Mouse (Mus musculus) kidney, embryonic 14.5 days (tissue): ENCODE data around the gene Sp100. TPM values are rescaled to one million over a fixed set of nuclear protein-coding genes. Genes with fewer than 3 reads are reported as not detected.
"Not testable (repeated sequence)": the region's sequence is repeated elsewhere in the genome, so short reads cannot be mapped to it uniquely, and the experiment has no call there.

Experiments used
- ATAC-seq: fragments of 200-750 bp; cut with Nextera tagmentation; 2 replicates; pipeline ENCODE4 v1.8.0; 2017; ENCODE audit warnings: moderate number of reproducible peaks, mild to moderate bottlenecking, moderate TSS enrichment, moderate library complexity; ENCODE audit not compliant: low FRiP score, low TSS enrichment
- H3K27ac ChIP-seq: fragments of 300-500 bp; sonication (generic); 2 replicates; pipeline ENCODE4 v1.5.1; 2014; ENCODE audit warnings: low read depth, mild to moderate bottlenecking, low read length, moderate library complexity, mixed read lengths
- H3K27me3 ChIP-seq: fragments of 300-500 bp; sonication (generic); 2 replicates; pipeline ENCODE4 v1.6.1; 2014; ENCODE audit warnings: mild to moderate bottlenecking, low read length; ENCODE audit not compliant: control insufficient read depth, insufficient read depth
- H3K36me3 ChIP-seq: fragments of 300-500 bp; sonication (generic); 2 replicates; pipeline ENCODE4 v1.6.1; 2014; ENCODE audit warnings: low read length, mixed read lengths; ENCODE audit not compliant: control insufficient read depth, insufficient read depth
- H3K4me1 ChIP-seq: fragments of 300-500 bp; sonication (generic); 2 replicates; pipeline ENCODE4 v1.6.1; 2014; ENCODE audit warnings: low read length, mixed read lengths; ENCODE audit not compliant: control insufficient read depth, insufficient read depth
- H3K4me2 ChIP-seq: fragments of 300-500 bp; sonication (generic); replicated peaks from 2 replicates; pipeline ENCODE4 v1.6.1; 2014; ENCODE audit warnings: low read depth, mild to moderate bottlenecking, low read length
- H3K4me3 ChIP-seq: fragments of 300-500 bp; sonication (generic); 2 replicates; pipeline ENCODE4 v1.5.1; 2014; ENCODE audit warnings: mild to moderate bottlenecking, low read length
- H3K9ac ChIP-seq: fragments of 300-500 bp; sonication (generic); 2 replicates; pipeline ENCODE4 v1.6.1; 2014; ENCODE audit warnings: low read depth, mild to moderate bottlenecking, low read length, moderate library complexity
- H3K9me3 ChIP-seq: fragments of 300-500 bp; sonication (generic); 2 replicates; pipeline ENCODE4 v1.6.1; 2016; ENCODE audit warnings: low read length; ENCODE audit not compliant: control insufficient read depth
- WGBS: fragments of 180-500 bp; shearing (Covaris S2); extraction: QIAGEN DNeasy Blood & Tissue Kit; methylation state at CpG from one replicate; pipeline ENCODE4 v1.1.7; 2014; 5-methylcytosine and 5-hydroxymethylcytosine counted together
- polyA plus RNA-seq: library from polyadenylated mRNA; unstranded; fragments of >200 nt; fragmentation: Nextera tagmentation; extraction: Ambion mirVana; gene quantifications from 2 replicates; pipeline ENCODE4 v1.2.1, GENCODE M21; 2014

Sp100 gene
- polyA plus RNA-seq, 1 experiment from 2014 or later, result 1.3 TPM

DNA sequence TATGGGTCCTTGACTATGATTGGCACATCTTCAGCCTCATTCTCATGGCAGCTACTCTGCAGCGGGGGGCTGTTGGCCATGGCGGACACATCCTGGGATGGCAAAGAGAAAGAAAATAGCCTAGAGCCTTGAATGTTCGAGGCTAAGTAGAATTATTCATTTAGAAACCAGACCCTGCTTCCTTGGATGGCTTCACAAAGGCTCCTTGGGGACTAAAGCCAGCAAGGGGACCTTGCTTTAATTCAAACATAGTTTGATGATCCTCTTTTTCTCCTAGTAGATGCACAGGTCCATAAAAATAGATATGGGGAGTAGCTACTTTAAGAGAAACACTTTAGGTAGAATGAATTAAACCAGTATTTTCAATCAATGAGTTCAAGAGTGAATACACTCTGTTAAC, 12.9 kb upstream of the Sp100 start:
- not testable (repeated sequence) for H3K9me3 ChIP-seq, H3K36me3 ChIP-seq, H3K4me2 ChIP-seq, H3K4me3 ChIP-seq, ATAC-seq, H3K27me3 ChIP-seq, H3K9ac ChIP-seq, H3K4me1 ChIP-seq, H3K27ac ChIP-seq
- 65% methylated on average over 3 of the region's 3 CpGs for WGBS

DNA sequence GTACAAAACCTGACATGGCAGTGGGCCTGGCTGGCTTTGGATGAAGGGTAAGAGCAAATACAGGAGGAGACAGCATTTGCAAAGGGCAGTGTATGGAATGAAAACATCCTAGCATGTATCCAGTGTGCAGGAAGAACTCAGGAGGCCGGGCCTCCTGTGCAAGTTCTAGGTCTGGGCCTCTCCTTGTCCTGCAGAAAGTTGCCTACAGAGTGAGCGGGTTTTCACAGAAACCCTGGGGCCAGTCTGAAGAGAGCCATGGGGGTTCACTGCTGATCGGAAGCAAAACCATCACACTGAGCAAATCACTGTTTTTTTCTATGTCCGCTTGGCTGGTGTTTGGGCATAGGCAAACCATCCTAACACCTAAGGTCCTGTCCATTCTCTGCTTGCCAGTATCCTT, 11.6 kb upstream of the Sp100 start:
- H3K4me3 ChIP-seq, H3K4me1 ChIP-seq, H3K36me3 ChIP-seq, H3K27ac ChIP-seq, ATAC-seq, H3K4me2 ChIP-seq, H3K9me3 ChIP-seq, H3K27me3 ChIP-seq, H3K9ac ChIP-seq: not testable (repeated sequence)
- 84% methylated on average over 4 of the region's 4 CpGs for WGBS

DNA sequence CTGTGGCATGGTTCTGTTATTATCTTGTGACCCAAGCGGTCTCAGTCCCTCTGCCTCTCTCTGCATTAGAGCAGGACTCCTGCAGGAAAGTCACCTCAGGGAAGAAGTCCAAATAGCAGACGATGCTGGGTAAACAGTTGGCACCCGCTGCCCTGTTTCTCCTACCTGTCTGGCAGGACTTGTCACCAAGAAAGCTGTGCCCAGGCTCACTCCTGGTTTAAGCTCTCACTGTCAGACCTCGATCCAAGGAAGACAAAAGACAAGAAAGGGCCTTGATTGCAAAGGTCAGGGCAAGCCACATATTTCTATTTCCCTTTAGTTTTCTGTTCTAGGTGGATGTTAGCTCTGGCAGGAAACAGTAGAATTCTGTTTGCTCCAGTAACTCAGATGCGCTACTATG, 736 bp downstream of the Sp100 start:
- not testable (repeated sequence) for H3K4me2 ChIP-seq, H3K4me1 ChIP-seq, H3K9me3 ChIP-seq, ATAC-seq, H3K9ac ChIP-seq, H3K27me3 ChIP-seq, H3K4me3 ChIP-seq, H3K36me3 ChIP-seq, H3K27ac ChIP-seq
- WGBS, result 76% methylated on average over 3 of the region's 5 CpGs

GRCm38 (mm10) chr1:85651770-85652275, 2.0 kb downstream of the Sp100 start:
- WGBS, result 86% methylated on average over 13 of the region's 13 CpGs
- H3K27ac ChIP-seq, H3K36me3 ChIP-seq, H3K4me1 ChIP-seq, ATAC-seq, H3K27me3 ChIP-seq, H3K9me3 ChIP-seq, H3K4me3 ChIP-seq, H3K9ac ChIP-seq, H3K4me2 ChIP-seq: not testable (repeated sequence)

GRCm38 (mm10) chr1:85657211-85657610, 7.4 kb downstream of the Sp100 start:
- 79% methylated on average over 2 of the region's 2 CpGs for WGBS
- H3K9ac ChIP-seq, H3K4me1 ChIP-seq, H3K4me3 ChIP-seq, H3K27ac ChIP-seq, H3K9me3 ChIP-seq, H3K36me3 ChIP-seq, H3K27me3 ChIP-seq, ATAC-seq, H3K4me2 ChIP-seq: not testable (repeated sequence)

- H3K9ac ChIP-seq, result no peak overlapping the region
- no peaks in the 10 kb centered on the region for H3K9me3 ChIP-seq
- H3K4me1 ChIP-seq, result no peaks in the 10 kb centered on the region
- no peak for ATAC-seq
- H3K27me3 ChIP-seq, result no peaks in the 10 kb centered on the region
- H3K4me2 ChIP-seq, result no peak overlapping the region
- no peaks in the 10 kb centered on the region for H3K36me3 ChIP-seq
- no peak overlapping the region for H3K4me3 ChIP-seq
- H3K27ac ChIP-seq, result no peak overlapping the region
Observed at GRCm38 (mm10) chr1:85664266-85664665, 14.5 kb downstream of the Sp100 start.

DNA sequence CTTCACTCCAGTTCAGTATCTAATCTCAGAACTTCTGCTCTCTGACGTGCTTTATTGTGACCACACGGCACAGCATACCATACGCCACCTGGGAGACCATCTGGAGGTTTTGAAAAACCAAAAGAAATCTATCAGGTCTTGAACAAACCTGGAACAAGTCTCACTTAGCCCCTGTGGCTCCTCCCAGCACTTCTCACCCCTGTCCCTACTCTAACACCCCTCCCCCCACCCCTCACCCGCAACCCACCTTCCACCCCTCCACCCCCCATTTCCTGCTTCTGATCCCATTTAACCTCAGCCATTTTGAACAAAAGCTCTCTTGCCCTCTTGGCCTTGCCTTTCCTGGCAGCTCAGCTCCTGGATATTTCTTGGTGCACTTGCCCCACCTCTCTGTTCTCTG, 30.4 kb downstream of the Sp100 start:
- 56% methylated on average over 4 of the region's 4 CpGs for WGBS
- no peak overlapping the region for H3K4me2 ChIP-seq
- no peak for ATAC-seq
- no peaks in the 10 kb centered on the region for H3K27me3 ChIP-seq
- no peak overlapping the region for H3K27ac ChIP-seq
- H3K4me3 ChIP-seq, result no peak overlapping the region
- no peaks in the 10 kb centered on the region for H3K9me3 ChIP-seq
- no peaks in the 10 kb centered on the region for H3K36me3 ChIP-seq
- H3K9ac ChIP-seq, result no peak overlapping the region
- no peaks in the 10 kb centered on the region for H3K4me1 ChIP-seq

GRCm38 (mm10) chr1:85686666-85687065, 36.9 kb downstream of the Sp100 start:
- H3K27me3 ChIP-seq, result no peaks in the 10 kb centered on the region
- no peaks in the 10 kb centered on the region for H3K36me3 ChIP-seq
- H3K9ac ChIP-seq, result no peak overlapping the region
- H3K27ac ChIP-seq, result no peak overlapping the region
- H3K9me3 ChIP-seq, result no peaks in the 10 kb centered on the region
- WGBS, result 63% methylated on average over 5 of the region's 5 CpGs
- ATAC-seq, result no peak
- H3K4me2 ChIP-seq, result no peak overlapping the region
- no peak overlapping the region for H3K4me3 ChIP-seq
- no peaks in the 10 kb centered on the region for H3K4me1 ChIP-seq

DNA sequence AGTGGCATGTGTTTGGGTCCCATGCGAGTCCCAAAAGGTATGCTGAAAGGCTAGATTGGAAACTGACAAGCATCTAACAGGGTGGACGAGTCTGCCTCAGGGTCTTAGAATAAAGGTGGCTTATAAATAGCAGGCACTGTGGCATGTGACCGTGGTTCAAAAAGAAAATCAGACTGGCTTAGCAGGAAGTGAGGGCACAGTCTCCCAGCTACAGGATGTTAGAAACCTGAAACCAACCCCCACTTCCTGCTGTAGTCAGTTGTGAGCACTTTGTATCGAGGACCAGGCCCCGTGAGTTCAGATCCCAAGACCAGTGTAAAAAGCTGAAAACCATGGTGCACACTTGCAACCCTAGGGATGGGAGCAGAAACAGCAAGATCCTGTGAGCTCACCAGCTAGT, 37.6 kb downstream of the Sp100 start:
- 51% methylated on average over 5 of the region's 5 CpGs for WGBS
- H3K4me2 ChIP-seq, result no peak overlapping the region
- H3K27me3 ChIP-seq, result no peaks in the 10 kb centered on the region
- no peak overlapping the region for H3K27ac ChIP-seq
- no peak overlapping the region for H3K9ac ChIP-seq
- H3K36me3 ChIP-seq, result no peaks in the 10 kb centered on the region
- no peak overlapping the region for H3K4me3 ChIP-seq
- no peak for ATAC-seq
- no peaks in the 10 kb centered on the region for H3K9me3 ChIP-seq
- no peaks in the 10 kb centered on the region for H3K4me1 ChIP-seq

DNA sequence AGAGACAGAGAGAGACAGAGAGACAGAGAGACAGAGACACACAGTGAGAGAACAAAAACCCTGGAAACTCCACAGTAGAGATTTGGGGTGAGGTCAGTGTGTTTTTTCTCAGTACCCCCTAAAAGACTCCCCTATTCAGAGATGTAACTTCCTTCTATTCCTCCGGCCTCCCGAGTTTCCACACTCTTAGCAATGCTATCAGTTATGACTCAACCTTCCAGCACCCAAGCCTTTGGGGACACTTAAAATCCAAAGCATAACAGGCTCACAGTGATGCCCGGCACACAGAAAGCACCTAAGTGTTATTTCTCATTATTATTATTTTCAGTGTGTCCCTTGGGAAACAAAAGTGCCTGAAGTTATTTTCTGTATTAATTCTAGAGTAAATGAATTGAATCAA, 40.8 kb downstream of the Sp100 start:
- 84% methylated on average over 3 of the region's 3 CpGs for WGBS
- no peak overlapping the region for H3K27ac ChIP-seq
- no peak for ATAC-seq
- H3K4me2 ChIP-seq, result no peak overlapping the region
- no peak overlapping the region for H3K9ac ChIP-seq
- H3K9me3 ChIP-seq, result no peaks in the 10 kb centered on the region
- no peaks in the 10 kb centered on the region for H3K36me3 ChIP-seq
- no peak overlapping the region for H3K4me3 ChIP-seq
- no peaks in the 10 kb centered on the region for H3K4me1 ChIP-seq
- no peaks in the 10 kb centered on the region for H3K27me3 ChIP-seq
